Mouse (Mus musculus) CH12.LX (cell line): ENCODE results near the gene Dcst2.

Source experiments
- CTCF ChIP-seq, 2 experiments: IDR thresholded peaks in 1 of 2; conservative IDR thresholded peaks in 1 of 2; 2 replicates each; pipeline ENCODE4 v1.5.1; 2011 to 2012; ENCODE audit warnings: low read depth in 2 of 2, low read length in 2 of 2, improper control_type of control experiment in 1 of 2, inconsistent platforms in 1 of 2, mild to moderate bottlenecking in 1 of 2, moderate library complexity in 1 of 2
- E2F4 ChIP-seq: IDR thresholded peaks from 2 replicates; pipeline ENCODE4 v1.6.1; 2011; ENCODE audit warnings: low read depth, low read length, improper control_type of control experiment; ENCODE audit not compliant: insufficient replicate concordance
- EP300 ChIP-seq: IDR thresholded peaks from 2 replicates; pipeline ENCODE4 v1.6.1; 2011; ENCODE audit warnings: low read length, improper control_type of control experiment
- KAT2A ChIP-seq: IDR thresholded peaks from 2 replicates; pipeline ENCODE4 v1.6.1; 2012; ENCODE audit warnings: low read length, improper control_type of control experiment, inconsistent platforms; ENCODE audit not compliant: insufficient replicate concordance
- MAFK ChIP-seq: IDR thresholded peaks from 2 replicates; pipeline ENCODE4 v1.6.1; 2011; ENCODE audit warnings: low read length, improper control_type of control experiment; ENCODE audit not compliant: insufficient replicate concordance
- POLR2A ChIP-seq: IDR thresholded peaks from 2 replicates; pipeline ENCODE4 v1.6.1; 2011; ENCODE audit warnings: low read depth, mild to moderate bottlenecking, improper control_type of control experiment, low read length
- RCOR1 ChIP-seq: conservative IDR thresholded peaks from 2 replicates; pipeline ENCODE4 v1.6.1; 2012; ENCODE audit warnings: low read depth, mild to moderate bottlenecking, inconsistent platforms, low read length, improper control_type of control experiment
- TCF12 ChIP-seq: IDR thresholded peaks from 2 replicates; pipeline ENCODE4 v1.6.1; 2014; ENCODE audit warnings: low read depth, mild to moderate bottlenecking, inconsistent platforms, low read length, improper control_type of control experiment
- ZNF384 ChIP-seq: IDR thresholded peaks from 2 replicates; pipeline ENCODE4 v1.6.1; 2012; ENCODE audit warnings: low read depth, low read length, improper control_type of control experiment, inconsistent platforms

- TF ChIP-seq TCF12 (no peak), CTCF (conservative IDR thresholded peaks at IDR 0.05 in 1 of 2, IDR thresholded peaks at IDR 0.05 in 1 of 2; ENCODE audit: low read depth in 2 of 2, low read length in 2 of 2) (no peak), EP300 (no peak), KAT2A (no peak), E2F4 (no peak), POLR2A (no peak), MAFK (no peak), ZNF384 (no peak), RCOR1 (no peak)
Observed at GRCm38 (mm10) chr3:89408448-89408847, 46.7 kb downstream of the Dcst2 start.
